Mouse (Mus musculus) R1 (cell line): Measurements from ENCODE around the gene AU021092.
A peak's percentile ranks its signal among the peaks of the same experiment; 100 is the strongest.
"Not testable (repeated sequence)": the region's sequence is repeated elsewhere in the genome, so short reads cannot be mapped to it uniquely, and the experiment has no call there.

Source experiments
- DNase-seq: peaks from one replicate; pipeline ENCODE4 v3.0.0-alpha.2; 2018; ENCODE audit warnings: low read depth, low spot score

The AU021092 gene

DNA sequence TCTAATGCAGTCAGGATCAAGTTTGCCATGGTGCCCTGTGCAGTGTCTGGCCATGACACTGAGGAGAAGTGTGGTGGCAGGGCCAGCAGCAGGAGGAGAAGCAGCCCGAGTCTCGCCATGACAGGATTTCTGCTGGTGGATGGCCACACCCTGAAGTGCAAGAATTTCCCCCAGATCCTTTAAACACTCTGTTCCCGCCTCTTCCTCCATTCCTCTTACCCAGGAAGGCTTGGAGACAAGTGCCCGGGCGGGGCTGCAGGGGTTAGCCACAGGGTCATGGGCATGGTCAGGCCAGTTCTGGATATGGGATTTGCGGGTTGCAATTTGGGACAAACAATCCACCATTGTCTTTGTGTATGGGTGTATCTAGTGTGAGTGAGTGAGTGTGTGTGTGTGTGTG, at the start of gene AU021092:
Gene AU021092, minus strand, starts transcription at position 160 of the 400 bp plus-strand sequence.
- no peak for DNase-seq

DNA sequence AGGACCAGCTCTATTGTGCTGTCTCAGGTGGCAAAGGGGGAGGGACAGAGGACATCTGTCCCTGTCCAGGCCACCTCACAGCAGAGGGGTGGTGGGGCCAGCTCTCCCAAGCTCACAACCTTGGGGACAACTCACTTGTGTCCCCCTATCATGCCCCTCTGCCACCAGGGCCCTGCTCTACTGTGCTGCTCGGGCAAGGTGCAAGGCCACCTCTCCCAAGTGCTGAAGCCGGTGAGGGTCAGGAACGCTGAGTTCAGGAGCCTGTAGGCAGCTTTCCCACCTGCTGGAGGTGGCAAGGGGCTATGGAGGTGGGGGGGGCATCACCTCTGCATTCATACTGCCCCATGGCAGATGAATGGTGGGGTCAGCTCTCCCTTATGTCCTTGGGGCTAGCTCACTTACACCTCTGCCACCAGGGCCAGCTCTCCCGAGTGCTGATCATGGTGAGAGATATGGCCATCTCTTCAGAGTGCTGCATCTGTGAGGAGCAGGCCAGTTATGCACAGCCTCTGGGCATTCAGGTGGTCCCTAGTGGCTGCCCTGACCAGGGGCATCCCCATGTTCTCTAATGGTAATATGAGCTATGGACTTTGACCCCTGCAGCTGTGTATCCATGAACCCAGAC, 49.4 kb upstream of the AU021092 start:
- no peak for DNase-seq

DNA sequence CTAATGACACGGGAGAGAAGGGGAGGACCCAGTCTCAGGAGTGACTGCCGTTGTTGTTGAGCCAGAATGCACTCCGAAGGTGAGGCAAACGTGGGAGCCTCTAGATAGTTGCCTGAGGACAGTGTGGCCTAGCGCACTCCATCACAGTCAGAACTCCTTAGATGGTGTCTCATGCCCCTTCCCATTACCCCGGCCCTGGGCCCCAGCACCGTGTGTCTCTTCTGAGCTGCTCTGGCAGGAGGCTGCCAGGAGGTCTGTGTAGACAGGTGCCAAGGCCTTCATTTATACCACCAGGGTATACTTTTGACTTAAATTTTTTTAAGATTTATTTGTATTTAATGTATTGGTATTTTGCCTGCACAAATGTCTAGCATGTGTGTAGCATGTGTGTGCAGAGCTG, 41.8 kb upstream of the AU021092 start:
- DNase-seq, result no peak

DNA sequence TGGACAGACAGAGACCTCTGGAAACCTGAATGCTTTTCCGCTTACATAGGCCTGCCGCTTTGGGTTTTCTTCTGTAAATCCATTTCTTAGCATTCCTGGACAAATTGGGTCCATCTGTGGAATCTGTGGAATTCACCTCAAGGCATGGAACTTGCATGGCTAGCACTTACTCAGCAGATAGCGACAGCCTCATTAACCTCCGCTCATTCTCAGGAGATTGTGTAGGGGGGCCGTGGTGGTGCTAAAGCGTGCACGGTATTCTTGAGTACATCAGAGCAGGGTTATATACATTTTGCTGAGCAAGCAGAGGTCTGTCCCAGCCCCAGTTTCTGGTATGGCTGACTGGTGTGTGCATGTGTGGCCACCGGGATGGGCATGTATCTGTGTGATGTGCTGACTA, 41.1 kb upstream of the AU021092 start:
- DNase-seq, result peak; percentile 40

DNA sequence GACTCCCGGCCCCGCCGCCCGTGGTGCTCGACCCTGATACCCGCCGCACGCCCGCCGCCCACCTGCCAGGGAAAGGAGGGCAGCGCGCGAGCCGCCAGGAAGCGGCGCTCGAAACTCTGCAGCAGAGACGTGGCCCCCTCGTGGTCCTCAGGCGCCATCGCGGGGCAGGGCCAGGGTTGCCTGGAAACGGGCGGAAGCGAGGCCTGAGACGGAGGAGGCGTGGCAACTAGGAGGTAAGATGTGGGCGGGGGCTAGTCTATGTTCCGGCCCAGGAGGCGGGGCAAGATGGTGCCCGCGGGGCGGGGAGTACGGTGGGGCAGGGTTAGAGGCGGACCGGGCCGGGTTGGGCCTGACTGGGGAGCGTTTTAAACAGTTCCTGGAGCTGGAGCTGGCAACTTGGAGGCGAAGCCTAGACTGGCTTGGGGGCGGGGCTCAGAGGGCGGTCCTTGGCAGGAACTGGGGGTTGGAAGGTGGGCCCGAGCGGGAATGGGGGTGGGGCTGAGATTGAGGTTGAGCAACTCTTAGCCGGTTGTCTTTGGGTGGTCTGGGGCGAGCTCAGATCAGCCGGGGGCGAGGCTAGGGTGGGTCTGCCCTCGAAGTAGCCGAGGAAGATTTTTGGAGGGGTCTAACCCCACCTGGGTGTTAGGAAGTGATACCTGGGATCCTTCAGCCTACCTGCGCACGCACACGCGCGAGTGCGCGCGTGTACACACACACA, 33.8 kb upstream of the AU021092 start, which contains the start of gene Eef2kmt:
Gene Eef2kmt, minus strand, starts transcription at position 205 of the 718 bp plus-strand sequence.
- peak; percentile 98 for DNase-seq

DNA sequence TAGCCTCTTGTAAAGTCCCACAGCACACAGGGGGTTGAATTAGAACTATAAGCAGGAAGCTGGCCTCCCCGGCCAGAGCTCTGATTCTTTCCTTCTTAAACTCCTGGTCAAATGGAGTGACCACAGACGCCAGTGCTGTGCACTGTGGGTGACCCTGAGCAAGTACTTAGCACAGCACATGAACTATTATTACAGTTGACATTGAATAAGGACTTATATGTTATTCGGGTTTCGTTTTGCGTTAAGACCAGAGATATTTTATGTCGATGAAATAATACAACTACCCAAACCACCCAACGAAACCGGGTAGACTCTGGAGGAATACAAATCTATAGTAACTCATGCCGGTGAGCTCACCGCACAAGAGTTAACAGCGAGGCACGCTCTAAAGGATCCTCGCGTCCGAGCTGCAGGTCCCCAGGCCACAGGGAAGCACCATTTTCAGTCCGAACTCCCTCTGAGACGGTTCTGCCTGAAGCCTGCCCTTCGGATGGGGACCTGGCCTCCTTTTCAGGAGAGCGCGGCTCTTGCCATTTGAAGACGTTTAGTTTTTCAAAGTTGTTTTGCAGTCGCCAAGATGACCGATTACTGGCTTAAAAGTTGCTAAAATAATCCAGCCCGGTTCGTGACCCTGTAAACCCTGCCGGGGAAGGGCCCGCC, 33.1 kb upstream of the AU021092 start:
- DNase-seq, result peak; percentile 39

DNA sequence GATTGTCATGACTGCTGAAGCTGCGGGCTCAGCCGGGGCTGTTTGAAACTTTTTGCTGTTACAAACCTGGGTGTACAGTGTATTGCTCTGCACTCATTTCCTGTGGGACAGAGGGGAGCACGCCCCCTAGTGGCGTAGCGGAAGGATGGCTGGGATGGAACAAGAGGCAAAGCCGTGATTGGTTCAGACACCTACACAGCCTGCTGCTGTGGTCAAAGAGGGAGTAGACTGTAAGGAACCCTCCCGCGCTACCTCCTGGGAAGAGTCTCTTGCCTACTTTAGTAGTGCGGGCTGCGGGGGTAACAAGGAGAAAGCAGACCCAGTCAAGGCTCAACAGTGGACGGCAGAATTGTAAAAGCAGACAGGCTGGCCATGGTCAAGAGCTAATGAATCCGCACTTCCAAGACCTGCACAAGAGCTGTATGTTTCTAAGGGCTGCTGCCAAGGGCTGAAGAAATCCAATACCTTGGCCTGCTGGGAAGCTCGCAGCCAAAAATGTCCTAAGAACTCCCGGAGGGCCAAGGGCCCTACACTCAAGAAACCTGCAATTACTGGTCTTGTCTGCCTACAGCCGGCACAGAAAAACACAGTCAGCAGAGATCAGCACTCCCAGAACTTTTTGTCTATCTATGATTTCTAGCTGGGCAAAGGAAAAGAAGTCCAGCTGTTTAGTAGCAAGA, 32.4 kb upstream of the AU021092 start:
- peak; percentile 95 for DNase-seq

DNA sequence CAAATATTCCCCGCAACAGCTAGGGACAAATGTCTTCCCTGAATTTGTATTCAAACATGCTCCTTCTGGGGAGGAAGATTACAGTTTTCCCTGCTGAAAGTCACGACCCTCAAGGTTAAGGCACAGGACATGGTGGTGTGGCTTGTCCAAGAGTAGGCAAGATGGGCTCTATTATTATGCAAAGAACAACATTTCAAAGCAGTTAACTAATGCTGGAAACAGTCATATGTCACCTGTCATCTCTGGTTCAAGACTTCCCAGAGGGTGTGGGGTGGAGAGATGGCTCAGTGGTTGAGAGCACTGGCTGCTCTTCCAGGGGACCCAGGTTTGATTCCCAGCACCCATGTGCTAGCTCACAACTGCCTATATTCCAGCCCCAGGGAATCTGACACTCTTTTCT, 30.2 kb upstream of the AU021092 start:
- DNase-seq, result peak; percentile 35

DNA sequence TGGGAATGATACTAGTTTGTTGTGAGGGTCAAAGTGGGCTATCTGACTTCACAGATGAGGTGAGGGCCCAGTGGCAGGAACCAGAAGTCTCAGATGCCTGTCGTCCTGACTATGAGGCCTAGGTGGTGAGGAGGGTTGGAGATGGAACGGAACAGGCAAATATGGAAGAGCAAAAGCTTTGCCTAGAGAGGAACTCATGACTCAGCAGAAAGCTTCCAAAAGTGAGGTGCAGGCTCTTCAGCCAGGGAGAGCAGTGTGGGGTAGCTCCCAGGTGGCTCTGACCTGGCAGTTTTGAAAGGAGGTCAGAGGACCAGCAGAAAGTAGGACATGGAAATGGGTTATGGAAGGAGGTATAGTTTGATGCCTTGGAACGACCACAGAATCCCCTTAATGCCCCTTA, 28.8 kb upstream of the AU021092 start:
- DNase-seq, result no peak

DNA sequence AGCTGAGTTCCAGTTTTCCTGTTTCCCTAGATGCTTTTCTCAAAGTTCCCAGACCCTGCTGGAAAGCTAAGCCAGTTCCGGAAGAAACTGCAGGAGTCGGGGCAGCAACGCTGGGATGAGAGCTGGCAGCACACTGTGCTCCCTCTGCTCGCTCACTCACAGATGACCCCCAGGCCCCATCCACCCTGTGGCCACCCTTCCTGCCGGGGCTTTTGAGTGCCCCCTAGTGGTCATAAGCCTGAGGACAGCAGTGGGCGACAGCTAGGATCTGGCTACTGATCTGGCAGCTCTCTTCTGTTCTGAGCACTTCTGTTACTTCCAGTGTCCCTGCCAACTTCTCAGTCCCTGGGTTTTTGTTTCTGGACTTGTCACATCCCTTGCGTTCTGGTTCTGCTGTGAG, 22.3 kb upstream of the AU021092 start:
- DNase-seq, result peak; percentile 72

DNA sequence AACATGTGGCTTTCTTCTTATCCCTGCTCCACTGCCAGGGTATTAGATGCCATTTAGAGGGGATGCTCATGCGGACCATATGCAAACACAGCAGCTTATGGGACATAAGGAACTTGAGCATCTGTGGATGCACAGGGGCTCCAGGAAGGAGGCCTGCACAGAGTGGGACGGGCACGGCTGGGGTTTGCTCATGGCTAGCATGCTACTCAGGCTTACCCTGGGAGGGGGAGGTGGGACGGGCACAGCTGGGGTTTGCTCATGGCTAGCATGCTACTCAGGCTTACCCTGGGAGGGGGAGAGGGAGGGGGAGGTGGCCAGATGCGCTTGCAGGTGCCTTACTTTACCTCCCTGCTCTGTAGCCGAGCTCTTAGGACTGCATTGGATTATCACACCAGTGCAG, 20.8 kb upstream of the AU021092 start:
- DNase-seq, result no peak

DNA sequence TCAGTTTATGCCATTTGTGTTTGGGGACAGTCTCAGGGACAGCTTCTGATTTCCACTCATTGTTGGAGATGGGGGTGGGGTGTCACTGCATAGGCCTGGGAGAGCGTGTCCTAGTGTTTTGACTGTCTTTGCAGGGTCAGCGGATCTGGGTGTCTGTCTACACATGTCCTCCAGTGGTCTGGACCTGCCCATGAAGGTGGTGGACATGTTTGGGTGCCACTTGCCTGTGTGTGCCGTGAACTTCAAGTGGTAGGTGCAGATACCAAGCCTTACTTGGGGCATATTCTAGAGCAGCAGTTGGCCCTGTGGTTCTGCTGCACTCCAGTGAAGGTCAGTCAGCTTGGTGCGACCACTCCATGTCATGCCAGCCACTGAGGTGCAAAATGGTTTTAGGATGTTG, 20.3 kb upstream of the AU021092 start:
- no peak for DNase-seq

DNA sequence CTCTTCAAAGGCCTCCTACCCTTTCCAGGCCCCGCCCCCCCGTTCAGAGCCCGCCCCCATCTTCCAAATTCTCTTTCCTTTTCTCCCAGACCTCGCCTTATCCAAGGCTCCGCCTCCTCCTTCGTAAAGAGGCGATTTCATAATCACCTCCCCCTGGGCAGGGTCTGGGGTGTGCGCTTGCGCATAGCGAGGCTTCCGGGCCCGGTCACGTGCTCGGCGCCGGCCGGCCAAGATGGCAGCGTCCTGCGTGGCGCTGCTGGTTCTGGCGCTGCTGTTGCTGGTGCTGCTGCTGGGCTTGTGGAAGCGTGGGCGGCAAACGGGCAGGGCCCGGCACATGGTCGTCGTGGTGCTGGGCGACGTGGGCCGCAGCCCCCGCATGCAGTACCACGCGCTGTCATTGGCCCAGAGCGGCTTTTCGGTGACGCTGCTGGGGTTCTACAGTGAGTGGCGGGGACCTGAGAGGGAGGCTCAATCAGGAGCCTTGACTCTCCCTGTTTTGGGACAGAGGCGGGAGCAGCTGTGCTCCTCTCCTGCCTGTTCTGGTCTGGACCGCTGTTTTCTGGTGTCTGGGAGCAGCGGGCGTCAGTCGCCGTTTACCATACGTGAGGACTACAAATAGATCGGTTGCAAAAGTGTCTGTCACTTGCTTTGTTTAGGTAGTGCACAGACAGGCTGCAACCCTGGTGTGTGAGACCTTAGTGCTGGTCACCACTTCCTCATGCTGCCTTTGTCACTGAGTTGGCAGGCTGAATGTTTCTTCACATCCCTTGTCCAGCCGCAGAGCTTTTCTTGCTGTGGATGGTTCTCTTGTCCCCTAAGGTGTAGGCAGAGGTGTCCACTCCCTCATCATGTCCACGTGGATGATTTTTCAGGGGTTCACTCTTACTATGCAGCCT, 11.6 kb upstream of the AU021092 start, which contains the start of gene Alg1:
Gene Alg1, plus strand, starts transcription at position 204 of the 896 bp plus-strand sequence.
- DNase-seq, result peak; percentile 97

DNA sequence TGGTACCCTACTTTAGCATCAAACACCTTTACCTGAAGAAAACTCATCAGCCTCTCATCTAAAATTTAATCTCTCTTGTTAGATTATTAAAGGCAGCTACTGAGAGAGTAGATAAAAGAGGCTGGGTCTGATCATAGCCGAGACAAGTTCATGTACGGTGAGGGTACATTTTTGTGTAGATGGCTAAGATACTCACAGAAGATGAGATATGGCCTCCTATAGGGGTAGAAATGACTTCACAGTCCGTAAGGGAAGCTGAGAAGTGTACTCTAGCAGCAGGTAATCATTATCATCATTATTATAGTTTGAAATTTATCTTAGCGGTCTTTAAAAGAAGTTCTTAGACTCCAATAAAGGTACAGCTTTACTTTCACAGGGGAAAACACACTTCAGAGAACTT, 10.9 kb upstream of the AU021092 start:
- DNase-seq, result no peak

DNA sequence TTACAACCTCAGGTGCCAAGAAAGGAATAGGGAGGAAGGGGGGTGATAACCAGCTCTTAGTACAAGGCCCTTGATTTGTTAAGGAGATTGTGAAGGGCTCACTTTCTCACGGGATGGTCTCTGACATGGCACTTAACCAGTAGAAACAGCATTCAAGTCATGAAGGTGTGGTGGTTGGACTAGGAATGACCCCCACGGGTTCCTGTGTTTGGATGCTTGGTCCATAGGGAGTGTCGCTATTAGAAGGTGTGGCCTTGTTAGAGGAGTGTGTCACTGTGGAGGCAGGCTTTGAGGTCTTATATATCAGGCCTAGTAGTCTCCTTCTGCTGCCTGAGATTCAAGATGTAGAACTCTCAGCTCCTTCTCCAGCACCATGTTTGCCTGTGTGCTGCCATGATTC, 6.0 kb upstream of the AU021092 start:
- DNase-seq, result not testable (repeated sequence)

DNA sequence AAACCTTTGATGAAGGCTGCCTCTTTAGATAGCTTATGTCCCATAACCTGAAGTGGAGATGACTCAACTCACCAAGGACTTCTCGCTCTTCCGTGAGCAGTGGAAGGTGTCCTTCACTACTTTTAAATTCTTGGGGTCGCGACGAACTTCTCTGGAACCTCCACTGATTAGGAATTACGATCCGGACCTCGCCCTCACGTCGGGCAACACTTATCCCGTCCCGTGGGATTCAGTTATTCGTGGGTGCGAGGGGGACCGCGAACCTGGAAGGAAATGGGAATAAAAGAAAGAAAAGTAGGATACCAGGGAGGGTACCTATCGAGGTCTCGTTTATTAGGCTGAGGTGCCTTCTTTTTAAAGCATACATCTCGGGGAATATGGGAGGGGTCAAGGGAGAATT, 5.4 kb upstream of the AU021092 start:
- DNase-seq, result not testable (repeated sequence)

DNA sequence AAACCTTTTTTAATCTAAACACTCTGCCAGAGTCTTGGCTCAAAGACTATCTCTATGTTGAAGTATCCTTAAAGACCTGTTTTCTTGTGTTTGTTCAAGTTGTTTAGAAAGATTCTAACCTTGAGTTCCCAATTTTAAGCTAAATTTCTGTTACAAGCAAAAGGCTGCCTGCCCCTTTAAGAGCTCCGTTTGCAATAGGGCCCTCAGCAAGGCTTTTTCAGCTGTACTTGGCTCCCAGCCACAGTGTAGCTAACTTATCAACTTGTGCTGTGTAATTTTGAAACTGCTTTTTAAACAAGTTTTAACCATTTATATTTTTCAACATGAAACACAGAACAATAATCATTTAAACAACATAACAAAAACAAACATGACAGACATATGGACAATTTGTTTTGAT, 4.4 kb upstream of the AU021092 start:
- DNase-seq, result not testable (repeated sequence)

DNA sequence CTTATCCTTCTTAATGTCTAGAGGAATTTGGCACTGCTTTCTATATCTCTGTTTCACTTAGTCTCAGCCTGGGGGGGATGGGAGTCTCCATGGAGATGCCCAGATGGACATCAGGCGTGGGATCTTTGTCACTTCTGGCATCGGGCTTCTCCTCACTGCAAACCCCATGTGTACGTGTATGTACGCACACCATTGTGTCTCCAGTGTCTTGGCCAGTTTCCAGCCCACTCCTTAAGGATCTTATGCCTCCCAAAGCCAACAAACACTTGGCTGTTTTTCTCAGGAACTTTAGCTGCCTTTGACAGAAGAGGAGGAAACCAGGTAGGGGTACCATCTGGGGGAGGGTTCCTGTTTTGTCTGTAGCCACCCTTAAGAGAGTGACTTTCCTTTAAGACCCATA, 696 bp downstream of the AU021092 start:
- DNase-seq, result no peak

DNA sequence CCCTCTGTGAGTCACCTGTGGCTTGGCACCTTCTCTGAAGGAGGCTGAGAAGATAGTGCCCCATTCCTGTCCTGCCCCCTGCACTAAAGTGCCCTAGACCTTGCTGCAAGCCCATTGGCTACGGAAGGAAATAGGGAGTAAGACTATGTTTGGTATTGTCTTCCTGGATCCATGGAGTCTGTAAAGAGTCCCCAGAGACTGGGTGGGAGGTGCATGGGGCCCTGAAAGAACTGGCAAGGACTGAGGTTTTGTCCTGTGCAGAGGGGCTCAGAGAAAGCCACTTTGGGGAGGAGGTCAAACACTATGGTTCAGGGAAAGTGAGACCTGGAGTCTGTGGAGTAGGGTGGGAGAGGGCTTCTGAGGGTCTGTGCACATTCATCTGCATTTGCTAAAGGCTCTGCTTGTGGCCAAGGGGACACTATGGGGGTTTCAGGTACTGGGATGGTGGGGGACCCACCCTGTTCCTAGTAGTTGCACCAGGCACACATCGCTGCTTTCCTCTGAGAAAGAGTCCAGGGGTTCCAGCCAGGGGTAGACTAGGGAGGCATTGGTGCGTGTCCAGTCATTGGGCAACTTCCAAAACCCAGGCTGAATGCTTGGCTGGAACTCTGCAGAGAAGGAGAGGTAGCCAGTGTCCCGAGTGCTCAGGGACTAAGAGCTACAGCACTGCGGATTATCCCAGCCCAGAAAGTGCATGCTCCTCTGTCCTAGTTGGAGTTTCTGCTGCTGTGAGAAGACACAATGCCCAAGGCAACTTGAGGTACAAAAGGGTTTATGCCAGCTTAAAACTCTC, 4.6 kb downstream of the AU021092 start:
- no peak for DNase-seq

DNA sequence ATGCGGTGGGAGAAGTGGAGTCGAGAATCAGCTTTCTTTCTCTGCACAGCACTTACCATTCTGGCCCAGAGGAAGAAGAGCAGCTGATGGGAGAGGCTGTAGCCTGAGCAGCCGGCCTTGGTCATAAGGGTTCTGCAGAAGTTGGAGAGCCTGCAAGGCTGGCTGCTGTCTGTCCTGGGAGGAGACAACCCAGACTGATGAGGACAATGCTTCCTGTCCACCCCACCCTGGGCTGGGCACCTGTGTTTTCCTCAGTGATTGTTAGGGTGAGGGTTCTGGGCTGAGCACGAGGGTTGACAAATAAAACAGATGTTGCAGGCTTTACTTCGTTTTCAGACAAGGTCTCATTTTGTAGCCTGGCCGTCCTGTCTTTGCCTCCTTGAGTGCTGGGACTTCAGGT, 5.4 kb downstream of the AU021092 start:
- no peak for DNase-seq
